Mouse (Mus musculus) erythroblast, embryonic 14.5 days (primary cell): Measurements from ENCODE around the gene Defb23.

ENCODE experiments used
- GATA1 ChIP-seq: IDR thresholded peaks from 2 replicates; pipeline ENCODE4 v1.6.1; 2012; ENCODE audit warnings: low read length, inconsistent platforms, mixed read lengths
- TAL1 ChIP-seq: IDR thresholded peaks from 3 replicates; pipeline ENCODE4 v1.6.1; 2012; ENCODE audit warnings: low read length, inconsistent platforms, mixed read lengths

GRCm38 (mm10) chr2:152443281-152443680 lies 21.1 kb downstream of the Defb23 start:
- TF ChIP-seq TAL1 = no peak
- TF ChIP-seq GATA1 = no peak
